Mouse (Mus musculus) liver, embryonic 13.5 days (tissue): ENCODE measurements around the gene Cep295. TPM values are rescaled to one million over a fixed set of nuclear protein-coding genes. Genes with fewer than 3 reads are reported as not detected.

Experiments used
- ATAC-seq: fragments of 200-750 bp; cut with Nextera tagmentation; 2 replicates; pipeline ENCODE4 v1.8.0; 2017; ENCODE audit warnings: low read depth, mild to moderate bottlenecking, moderate number of reproducible peaks, moderate library complexity
- DNase-seq: peaks from one replicate; pipeline ENCODE4 v3.0.0; 2022
- H3K27ac ChIP-seq: fragments of 300-500 bp; sonication (generic); 2 replicates; pipeline ENCODE4 v1.5.1; 2015; ENCODE audit warnings: moderate library complexity, mild to moderate bottlenecking, inconsistent platforms
- H3K27me3 ChIP-seq: fragments of 300-500 bp; sonication (generic); 2 replicates; pipeline ENCODE4 v1.6.1; 2015; ENCODE audit warnings: mild to moderate bottlenecking, inconsistent platforms
- H3K36me3 ChIP-seq: fragments of 300-500 bp; sonication (generic); 2 replicates; pipeline ENCODE4 v1.6.1; 2015; ENCODE audit warnings: mild to moderate bottlenecking, inconsistent platforms
- H3K4me1 ChIP-seq: fragments of 300-500 bp; sonication (generic); replicated peaks from 2 replicates; pipeline ENCODE4 v1.6.1; 2015; ENCODE audit warnings: inconsistent platforms
- H3K4me2 ChIP-seq: fragments of 300-500 bp; sonication (generic); 2 replicates; pipeline ENCODE4 v1.6.1; 2015; ENCODE audit warnings: inconsistent platforms, mild to moderate bottlenecking, moderate library complexity
- H3K4me3 ChIP-seq: fragments of 300-500 bp; sonication (generic); replicated peaks from 2 replicates; pipeline ENCODE4 v1.5.1; 2015; ENCODE audit warnings: mild to moderate bottlenecking, inconsistent platforms
- H3K9ac ChIP-seq: fragments of 300-500 bp; sonication (generic); 2 replicates; pipeline ENCODE4 v1.6.1; 2015; ENCODE audit warnings: mild to moderate bottlenecking, inconsistent platforms
- H3K9me3 ChIP-seq: fragments of 300-500 bp; sonication (generic); replicated peaks from 2 replicates; pipeline ENCODE4 v1.6.1; 2016; ENCODE audit warnings: inconsistent platforms
- WGBS: fragments of 180-500 bp; shearing (Covaris S2); methylation state at CpG from one replicate; pipeline ENCODE4 v1.1.7; 2015; ENCODE audit not compliant: insufficient replicate concordance; 5-methylcytosine and 5-hydroxymethylcytosine counted together
- polyA plus RNA-seq: library from polyadenylated mRNA; unstranded; fragments of >200 nt; fragmentation: Nextera tagmentation; extraction: Ambion mirVana; gene quantifications from 2 replicates; pipeline ENCODE4 v1.2.1, GENCODE M21; 2015

The Cep295 gene
- 7.8 and 8.5 TPM in 2 replicates for polyA plus RNA-seq

DNA sequence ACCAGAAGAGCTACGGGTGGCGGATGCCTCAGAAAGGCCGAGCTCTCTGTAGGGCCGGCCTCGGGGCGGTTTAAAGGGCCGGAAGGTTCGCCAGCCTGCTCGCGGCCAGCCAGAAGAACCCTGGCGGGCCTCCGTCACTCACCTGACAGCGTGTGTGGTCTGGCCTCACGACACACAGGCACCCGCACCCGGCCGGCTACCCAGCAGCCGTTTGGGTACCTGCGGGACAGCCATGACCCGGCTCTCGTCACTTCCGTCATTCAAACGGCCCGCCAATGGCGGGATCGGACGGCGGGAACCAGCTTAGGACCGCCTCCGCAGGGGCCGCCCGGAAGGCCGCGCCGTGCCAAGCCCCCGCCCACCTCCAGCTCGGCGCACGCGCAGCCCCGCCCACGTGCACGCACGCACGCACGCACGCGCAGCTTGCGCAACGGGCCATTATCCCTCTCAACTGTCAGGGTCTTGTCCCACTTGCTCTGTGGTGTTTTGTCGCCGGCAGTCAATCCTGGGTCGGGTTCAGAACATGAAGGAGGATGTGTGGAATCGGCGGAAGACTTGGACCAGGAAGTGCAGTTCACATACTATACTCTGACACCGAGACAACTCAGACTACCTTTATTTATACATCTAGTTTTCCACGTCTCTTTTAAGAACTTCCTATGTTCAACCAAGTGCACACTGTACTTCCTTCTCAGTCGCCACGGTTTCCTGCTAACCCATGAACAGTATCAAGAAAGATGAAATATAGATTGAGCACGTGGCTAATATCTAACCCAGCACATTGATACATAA lies at the start of gene Cep295:
Cep295 (minus strand) TSS at position 305 of the 792 bp plus-strand sequence.
- peak; percentile 99 for ATAC-seq
- peak within 1 kb of the TSS; percentile 81 for H3K4me3 ChIP-seq
- WGBS = 1% methylated on average over 60 of the region's 60 CpGs

DNA sequence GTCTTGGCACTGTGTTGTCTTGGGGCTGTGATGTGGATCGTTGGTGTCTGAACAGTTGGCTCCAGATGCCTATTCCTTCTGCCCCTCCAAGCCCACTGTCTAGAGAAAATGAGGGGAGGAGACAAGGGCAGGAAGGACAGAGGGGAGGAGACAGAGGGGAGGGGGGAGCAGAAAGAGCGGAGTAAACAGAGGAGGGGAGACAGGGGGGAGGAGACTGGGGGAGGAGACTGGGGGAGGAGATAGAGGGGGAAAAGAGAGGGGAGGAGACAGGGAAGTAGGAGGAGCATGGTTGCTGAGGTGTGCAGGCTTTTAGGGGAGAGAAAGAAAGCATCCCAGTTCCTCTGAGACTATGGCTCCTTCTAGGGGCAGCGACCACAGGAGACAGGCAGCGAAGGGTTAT lies 40.0 kb upstream of the Cep295 start:
- WGBS = 55% methylated on average over 4 of the region's 4 CpGs
- Histone ChIP-seq H3K27me3 (no peaks in the 10 kb centered on the region), H3K36me3 (no peaks in the 10 kb centered on the region), H3K9me3 (no peaks in the 10 kb centered on the region), H3K4me1 (no peaks in the 10 kb centered on the region), H3K4me3 (no peak overlapping the region), H3K4me2 (no peak overlapping the region), H3K27ac (no peak overlapping the region), H3K9ac (no peak overlapping the region)
- DNase-seq (no peak), ATAC-seq (no peak)

More for the DNA sequence above, at the start of gene Cep295:
- peaks cover 13% of the 10 kb centered on the region for H3K36me3 ChIP-seq
- peak within 1 kb of the TSS; percentile 80 for H3K27ac ChIP-seq
- DNase-seq = peak; percentile 94
- peak within 1 kb of the TSS; percentile 64 for H3K4me2 ChIP-seq
- no peaks in the 10 kb centered on the region for H3K9me3 ChIP-seq
- peaks cover 14% of the 10 kb centered on the region; the same call in 1 of the 2 replicates for H3K27me3 ChIP-seq
- peak within 1 kb of the TSS; percentile 91 for H3K9ac ChIP-seq
- peaks cover 22% of the 10 kb centered on the region for H3K4me1 ChIP-seq

DNA sequence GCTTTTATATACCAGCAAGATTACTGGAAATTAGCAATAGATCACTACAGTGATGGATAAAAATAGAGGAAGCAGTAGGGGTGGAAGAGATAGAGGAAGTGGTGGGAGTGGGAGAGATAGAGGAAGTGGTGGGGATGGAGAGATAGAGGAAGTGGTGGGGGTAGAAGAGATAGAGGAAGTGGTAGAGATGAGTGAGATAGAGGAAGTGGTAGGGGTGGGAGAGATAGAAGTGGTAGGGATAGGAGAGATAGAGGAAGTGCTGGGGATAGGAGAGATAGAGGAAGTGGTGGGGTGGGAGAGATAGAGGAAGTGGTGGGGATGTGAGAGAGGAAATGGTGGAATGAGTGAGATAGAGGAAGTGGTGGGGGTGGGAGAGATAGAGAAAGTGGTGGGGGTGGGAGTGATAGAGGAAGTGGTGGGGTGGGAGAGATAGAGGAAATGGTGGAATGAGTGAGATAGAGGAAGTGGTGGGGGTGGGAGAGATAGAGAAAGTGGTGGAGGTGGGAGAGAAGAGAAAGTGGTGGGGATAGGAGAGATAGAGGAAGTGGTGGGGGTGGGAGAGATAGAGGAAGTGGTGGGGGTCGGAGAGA lies 37.9 kb upstream of the Cep295 start:
- no peak overlapping the region for H3K27ac ChIP-seq
- no peaks in the 10 kb centered on the region for H3K4me1 ChIP-seq
- no peaks in the 10 kb centered on the region for H3K36me3 ChIP-seq
- H3K9me3 ChIP-seq = no peaks in the 10 kb centered on the region
- no peak overlapping the region for H3K9ac ChIP-seq
- ATAC-seq = no peak
- 46% methylated on average over 1 of the region's 1 CpGs for WGBS
- no peak overlapping the region for H3K4me3 ChIP-seq
- H3K27me3 ChIP-seq = no peaks in the 10 kb centered on the region
- no peak overlapping the region for H3K4me2 ChIP-seq
- DNase-seq = no peak

DNA sequence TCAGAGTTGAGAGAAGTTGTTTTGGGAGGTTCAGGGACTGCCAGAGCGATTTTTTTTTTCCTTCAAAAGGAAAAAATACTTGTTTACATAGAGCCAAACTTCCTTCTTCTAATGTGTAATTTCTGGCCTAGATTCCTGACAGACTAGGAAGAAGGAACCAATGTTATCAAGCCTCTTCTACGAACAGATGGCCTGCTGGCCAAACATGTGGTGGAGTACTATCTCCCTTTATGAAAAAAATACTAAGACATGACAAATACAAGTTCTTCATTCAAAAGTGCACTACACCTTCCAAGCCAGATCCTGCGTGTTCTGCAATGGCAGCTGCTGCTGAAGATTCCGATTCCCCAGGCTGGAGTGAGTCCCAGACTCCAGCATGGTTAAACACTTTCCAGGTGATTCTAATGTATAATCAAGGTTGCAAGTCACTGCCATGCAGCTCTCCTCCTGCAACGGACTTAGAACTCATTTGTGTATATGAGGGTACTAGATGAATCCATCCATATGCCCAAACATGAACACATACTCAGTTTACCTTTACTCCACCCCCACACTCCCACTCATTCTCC lies 29.6 kb upstream of the Cep295 start:
- Histone ChIP-seq H3K4me2 (no peak overlapping the region), H3K4me1 (no peaks in the 10 kb centered on the region), H3K9ac (no peak overlapping the region), H3K27me3 (no peaks in the 10 kb centered on the region), H3K4me3 (no peak overlapping the region), H3K27ac (no peak overlapping the region), H3K9me3 (no peaks in the 10 kb centered on the region), H3K36me3 (no peaks in the 10 kb centered on the region)
- WGBS = 46% methylated on average over 5 of the region's 5 CpGs
- ATAC-seq (no peak), DNase-seq (no peak)

DNA sequence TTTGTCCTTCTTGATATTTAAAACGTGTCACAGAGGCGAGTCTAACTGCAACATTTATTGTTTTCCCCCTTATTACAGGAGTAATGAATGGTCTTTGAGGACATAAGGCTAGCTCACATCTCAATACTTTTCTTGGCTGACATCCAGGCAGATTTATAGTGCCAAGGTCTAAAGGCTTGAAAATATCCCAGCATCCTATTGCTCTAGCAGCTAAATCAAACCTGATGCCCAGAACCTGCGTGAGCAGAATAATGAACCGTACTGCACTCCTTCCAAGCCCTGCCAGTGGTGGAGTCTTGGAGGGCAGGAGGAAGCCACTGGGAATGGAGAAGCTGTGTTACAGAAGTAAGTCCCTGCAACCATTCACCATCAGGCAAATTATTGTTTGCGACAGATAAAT lies 26.7 kb upstream of the Cep295 start:
- Histone ChIP-seq H3K4me2 (no peak overlapping the region), H3K9me3 (no peaks in the 10 kb centered on the region), H3K27ac (no peak overlapping the region), H3K4me3 (no peak overlapping the region), H3K27me3 (no peaks in the 10 kb centered on the region), H3K4me1 (no peaks in the 10 kb centered on the region), H3K9ac (no peak overlapping the region), H3K36me3 (no peaks in the 10 kb centered on the region)
- 61% methylated on average over 5 of the region's 5 CpGs for WGBS
- no peak for DNase-seq
- ATAC-seq = no peak

DNA sequence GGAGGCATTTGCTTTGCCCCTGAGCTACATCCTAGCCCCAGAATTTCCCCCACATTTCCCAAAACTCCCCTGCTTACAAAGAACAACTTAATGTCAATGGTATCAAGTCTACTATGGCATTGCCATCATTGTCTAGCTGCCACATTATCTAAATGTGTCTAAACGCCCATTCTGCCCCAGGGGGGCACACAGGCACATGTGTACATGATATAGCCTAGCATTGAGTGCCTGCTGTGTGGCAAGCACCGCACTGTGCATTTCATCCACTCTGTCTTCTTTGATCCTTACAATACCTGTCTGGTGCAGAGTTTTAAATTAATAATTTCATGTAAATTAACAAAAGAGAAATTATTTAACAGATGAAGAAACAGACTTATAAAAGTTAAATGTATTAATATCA lies 8.7 kb upstream of the Cep295 start:
- H3K9ac ChIP-seq = no peak overlapping the region
- ATAC-seq (no peak), DNase-seq (no peak)
- no peaks in the 10 kb centered on the region for H3K4me1 ChIP-seq
- 48% methylated on average over 2 of the region's 2 CpGs for WGBS
- H3K9me3 ChIP-seq = no peaks in the 10 kb centered on the region
- H3K27ac ChIP-seq = no peak overlapping the region
- H3K27me3 ChIP-seq = 0 out of 2 replicates have a peak, but pooled peaks cover 1% of the 10 kb centered on the region
- no peak overlapping the region for H3K4me2 ChIP-seq
- H3K36me3 ChIP-seq = no peaks in the 10 kb centered on the region
- H3K4me3 ChIP-seq = no peak overlapping the region

DNA sequence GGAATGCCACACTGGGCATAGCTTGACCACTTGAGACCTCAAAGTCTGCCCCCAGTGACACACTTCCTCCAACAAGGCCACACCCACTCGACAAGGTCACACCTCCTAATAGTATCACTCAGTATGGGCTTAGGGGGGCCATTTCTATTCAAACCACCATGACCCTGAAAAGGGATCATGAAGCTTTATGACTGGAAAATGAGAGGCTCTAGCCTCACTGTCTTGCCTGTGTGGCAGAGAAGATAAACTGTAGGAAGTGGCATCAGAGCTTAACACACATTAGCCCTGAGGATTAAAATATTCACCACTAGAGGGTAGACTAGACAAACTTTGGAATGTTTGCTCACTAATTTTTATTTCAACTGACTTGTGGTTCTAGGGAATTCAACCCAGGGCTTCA lies 8.3 kb upstream of the Cep295 start:
- DNase-seq (no peak), ATAC-seq (no peak)
- Histone ChIP-seq H3K9me3 (no peaks in the 10 kb centered on the region), H3K4me1 (no peaks in the 10 kb centered on the region), H3K36me3 (no peaks in the 10 kb centered on the region), H3K27ac (no peak overlapping the region), H3K4me3 (no peak overlapping the region), H3K9ac (no peak overlapping the region), H3K27me3 (0 out of 2 replicates have a peak, but pooled peaks cover 4% of the 10 kb centered on the region), H3K4me2 (no peak overlapping the region)
- 55% methylated on average over 1 of the region's 1 CpGs for WGBS

DNA sequence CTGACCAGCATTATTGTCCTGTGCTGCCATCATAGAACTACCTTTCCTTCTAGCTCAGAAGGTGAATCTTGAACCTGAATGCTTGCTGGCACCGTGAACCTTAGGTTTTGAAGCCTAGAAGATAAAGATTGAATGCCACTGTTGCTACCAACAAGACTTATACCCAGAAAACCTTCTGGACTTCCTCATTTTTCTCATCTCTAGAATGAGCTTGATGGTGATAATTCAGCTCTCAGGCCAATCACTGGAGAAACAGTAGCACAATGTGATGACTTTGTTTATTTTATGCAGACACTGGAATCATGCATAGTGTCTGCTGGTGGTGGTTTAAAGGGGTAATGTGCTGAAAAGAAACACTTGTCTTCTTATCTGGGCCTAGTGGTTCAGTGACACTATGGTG lies 7.3 kb upstream of the Cep295 start:
- 50% methylated on average over 1 of the region's 1 CpGs for WGBS
- ATAC-seq = no peak
- no peak for DNase-seq

DNA sequence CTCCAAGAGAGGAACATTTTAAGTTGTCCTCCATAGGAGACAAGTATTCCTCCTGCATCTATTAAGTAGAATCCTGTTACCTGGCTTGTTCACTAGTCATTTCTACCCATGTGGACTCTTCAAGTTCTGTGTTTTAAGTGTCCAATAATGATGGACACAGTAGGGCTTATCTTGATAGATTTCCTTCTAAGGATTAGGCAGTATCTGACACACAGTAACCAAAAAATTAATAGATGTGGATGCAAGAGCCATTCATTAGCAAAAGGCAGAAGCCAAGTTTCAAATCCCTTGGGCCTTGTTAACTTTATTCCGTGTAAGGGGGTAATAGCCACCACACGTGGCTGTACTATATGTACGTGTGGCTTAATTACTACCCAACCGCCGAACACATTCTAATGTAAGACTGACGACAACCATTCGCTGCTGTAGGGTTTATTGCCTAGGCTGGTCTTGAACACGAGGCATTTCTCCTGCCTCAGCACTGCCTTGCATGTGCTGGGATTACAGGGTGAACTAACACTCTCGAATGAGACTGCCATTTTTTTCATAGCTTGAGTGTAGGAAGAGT lies 588 bp downstream of the Cep295 start:
- ATAC-seq (peak; percentile 34), DNase-seq (no peak)
- H3K27me3 ChIP-seq = peaks cover 14% of the 10 kb centered on the region; the same call in 1 of the 2 replicates
- H3K27ac ChIP-seq = peak overlapping the region; percentile 80
- H3K9me3 ChIP-seq = no peaks in the 10 kb centered on the region
- peak overlapping the region; percentile 64 for H3K4me2 ChIP-seq
- under 1% methylated on average over 9 of the region's 9 CpGs for WGBS
- peak overlapping the region; percentile 91 for H3K9ac ChIP-seq
- H3K36me3 ChIP-seq = peaks cover 18% of the 10 kb centered on the region
- H3K4me3 ChIP-seq = peak overlapping the region; percentile 81
- peaks cover 22% of the 10 kb centered on the region for H3K4me1 ChIP-seq

More for the DNA sequence above, 7.3 kb upstream of the Cep295 start:
- Histone ChIP-seq H3K9me3 (no peaks in the 10 kb centered on the region), H3K27me3 (peaks cover 10% of the 10 kb centered on the region; the same call in 1 of the 2 replicates), H3K9ac (no peak overlapping the region), H3K36me3 (no peaks in the 10 kb centered on the region), H3K4me3 (no peak overlapping the region), H3K27ac (no peak overlapping the region), H3K4me2 (no peak overlapping the region), H3K4me1 (no peaks in the 10 kb centered on the region)

DNA sequence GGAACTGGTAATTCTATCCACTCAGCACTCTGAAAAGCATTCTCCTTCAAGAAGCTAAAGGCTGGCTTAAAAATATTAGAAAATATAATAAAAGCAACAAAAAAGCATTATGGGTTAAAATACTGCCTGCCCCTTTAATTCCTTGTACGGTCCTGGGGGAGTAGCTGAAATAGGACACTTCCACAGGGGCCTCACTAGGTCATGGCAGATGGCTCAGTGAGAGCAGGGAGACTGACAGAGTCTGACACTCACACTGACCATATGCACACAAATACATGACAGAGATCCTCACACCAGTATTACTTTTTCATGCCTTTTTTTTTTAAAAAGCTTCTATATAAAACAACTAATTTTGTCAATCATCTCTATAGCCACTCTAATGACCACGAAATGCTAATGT lies 7.7 kb downstream of the Cep295 start:
- 81% methylated on average over 2 of the region's 2 CpGs for whole genome bisulfite sequencing
- no peak for ATAC-seq
- Histone ChIP-seq H3K9ac (no peak overlapping the region), H3K36me3 (peaks cover 75% of the 10 kb centered on the region), H3K4me3 (no peak overlapping the region), H3K4me2 (no peak overlapping the region), H3K27ac (no peak overlapping the region), H3K27me3 (no peaks in the 10 kb centered on the region), H3K9me3 (no peaks in the 10 kb centered on the region), H3K4me1 (no peaks in the 10 kb centered on the region)
- no peak for DNase-seq

DNA sequence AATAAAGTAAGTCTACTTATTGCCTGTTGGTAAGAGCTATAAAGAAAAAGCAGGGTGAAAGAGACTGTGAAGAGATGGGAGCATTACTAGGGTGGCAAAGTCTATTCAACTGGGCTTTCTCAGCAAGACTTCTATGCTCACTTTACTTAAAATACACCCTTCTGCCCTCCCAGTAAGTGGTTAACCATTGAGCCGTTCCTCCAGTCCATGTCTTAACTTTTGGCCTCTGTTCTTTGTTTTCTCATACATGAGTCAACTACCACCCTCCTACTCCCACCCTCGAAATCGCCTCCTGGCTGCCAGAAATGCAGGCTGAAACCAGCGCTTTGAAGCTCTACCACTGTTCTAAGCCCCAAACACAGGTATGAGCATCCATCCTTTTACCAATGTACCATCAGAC lies 19.8 kb downstream of the Cep295 start:
- Histone ChIP-seq H3K9ac (no peak overlapping the region), H3K4me2 (no peak overlapping the region), H3K4me1 (no peaks in the 10 kb centered on the region), H3K27ac (no peak overlapping the region), H3K27me3 (no peaks in the 10 kb centered on the region), H3K4me3 (no peak overlapping the region), H3K36me3 (peaks cover 86% of the 10 kb centered on the region), H3K9me3 (no peaks in the 10 kb centered on the region)
- ATAC-seq (no peak), DNase-seq (no peak)
- 81% methylated on average over 4 of the region's 4 CpGs for WGBS
